Mouse (Mus musculus) urinary bladder, postnatal 10 days (tissue): ENCODE measurements around the gene Frmd8.

Experiments
- DNase-seq: peaks from one replicate; pipeline ENCODE4 v3.0.0; 2022; ENCODE audit warnings: low spot score

Gene Frmd8

DNA sequence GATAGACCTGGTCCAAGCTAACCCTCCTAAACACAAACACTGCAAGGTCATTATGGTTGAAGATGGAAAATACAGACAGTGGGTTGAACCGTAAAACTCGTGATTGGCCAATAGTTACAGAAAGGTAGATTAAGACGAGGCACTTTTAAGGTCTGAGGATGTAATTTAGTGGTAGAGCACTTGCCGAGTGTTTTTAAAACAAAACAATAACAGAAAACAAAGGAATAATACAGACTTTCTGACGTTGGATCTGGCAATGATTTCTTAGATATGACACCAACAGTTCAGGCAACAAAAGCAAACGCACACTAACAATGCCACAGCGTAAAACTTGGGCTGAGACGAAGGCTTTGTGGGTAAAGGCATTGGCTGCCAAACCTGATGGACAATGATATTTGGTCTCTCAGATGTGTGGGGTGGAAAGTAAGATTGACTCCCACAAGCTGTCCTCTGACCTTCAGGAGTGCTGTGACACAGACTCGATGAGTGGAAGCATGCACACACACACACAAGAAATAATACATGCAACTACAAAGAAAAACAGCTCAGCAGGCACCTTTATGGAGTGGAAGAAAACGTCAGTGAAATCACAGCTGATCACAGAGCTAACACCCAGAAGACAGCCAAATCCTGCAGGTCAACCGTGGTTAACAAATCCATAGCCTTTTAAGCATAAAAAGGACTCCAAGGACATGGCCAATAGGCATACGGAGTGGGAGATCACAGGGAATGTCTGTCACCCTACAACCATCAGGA is 36.8 kb downstream of the Frmd8 start:
- DNase-seq, result no peak

- no peak for DNase-seq
These were observed 37.5 kb downstream of the Frmd8 start for GRCm38 (mm10) chr19:5837606-5838005.

DNA sequence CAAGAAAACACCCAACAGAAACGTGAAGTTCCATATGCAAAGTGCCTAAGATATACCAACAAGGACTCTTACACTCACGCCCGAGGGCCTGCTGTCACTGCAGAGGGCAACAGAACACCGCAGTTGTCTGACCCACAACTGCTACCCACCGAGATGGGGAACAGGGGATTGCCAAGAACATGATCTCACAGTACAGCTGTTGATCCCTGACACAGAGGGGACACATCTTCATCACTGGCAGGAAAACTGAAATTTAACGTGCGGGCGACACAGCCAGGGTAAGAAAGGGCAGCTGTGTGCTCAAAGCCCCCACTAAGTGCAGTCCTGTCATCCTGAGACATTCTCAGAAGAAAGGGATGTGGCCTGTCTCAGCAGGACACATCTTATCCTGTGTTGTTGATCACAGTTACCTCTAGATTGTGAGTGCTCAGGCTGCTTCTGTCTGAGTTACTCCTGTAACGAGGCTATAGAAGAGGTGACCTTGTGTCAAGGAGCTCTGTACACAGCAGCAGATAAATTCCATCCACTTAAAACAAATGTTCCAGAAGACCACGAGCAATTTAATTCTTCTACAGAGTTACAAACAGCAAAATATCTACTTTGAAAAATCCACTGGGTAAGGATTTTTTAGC is 38.0 kb downstream of the Frmd8 start:
- DNase-seq, result no peak

- no peak for DNase-seq
These were observed 39.1 kb downstream of the Frmd8 start for GRCm38 (mm10) chr19:5835922-5836430.

DNA sequence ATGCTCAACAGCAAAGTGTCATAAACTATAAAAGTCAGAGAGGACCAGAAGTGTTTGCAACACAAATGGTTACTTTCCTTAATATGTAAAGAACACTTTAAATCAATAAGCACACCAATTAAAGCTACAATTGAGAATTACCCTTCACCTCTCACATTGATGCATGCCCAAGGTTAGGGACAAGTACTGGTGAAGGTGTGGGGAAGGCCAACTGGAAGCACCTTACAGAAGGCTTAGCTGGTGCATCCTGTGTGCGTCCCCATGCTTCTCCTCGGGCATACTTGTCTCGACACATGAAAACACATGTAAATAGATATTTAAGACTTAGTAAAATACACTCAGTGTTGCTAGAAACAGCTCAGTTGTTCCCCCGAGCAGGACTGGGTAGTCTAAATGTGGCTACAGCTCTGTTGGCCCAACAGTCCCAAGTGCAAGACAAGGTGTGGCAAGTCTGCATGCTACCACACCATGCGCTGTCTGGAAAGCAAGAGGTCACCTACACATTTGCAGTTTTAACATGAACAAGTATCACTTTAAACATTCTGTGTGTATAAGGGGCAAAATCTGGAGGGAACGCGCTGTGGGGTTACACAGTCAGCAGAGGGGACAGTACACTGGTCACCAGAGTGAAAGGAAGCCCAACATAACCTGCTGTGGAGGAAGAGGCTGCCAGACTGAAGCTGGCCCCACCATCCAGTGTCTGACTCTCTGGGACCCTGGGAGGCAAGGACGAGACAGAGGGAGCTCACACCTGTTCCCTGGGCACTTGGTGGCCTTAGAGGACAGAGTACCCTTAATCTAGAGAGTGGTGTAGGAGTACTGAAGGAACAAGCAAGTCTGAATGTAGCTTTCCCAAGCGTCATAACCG is 39.8 kb downstream of the Frmd8 start:
- no peak for DNase-seq

GRCm38 (mm10) chr19:5834260-5834925 is 40.7 kb downstream of the Frmd8 start:
- DNase-seq, result no peak

- DNase-seq, result no peak
These were observed 41.6 kb downstream of the Frmd8 start for GRCm38 (mm10) chr19:5833287-5834100.

DNA sequence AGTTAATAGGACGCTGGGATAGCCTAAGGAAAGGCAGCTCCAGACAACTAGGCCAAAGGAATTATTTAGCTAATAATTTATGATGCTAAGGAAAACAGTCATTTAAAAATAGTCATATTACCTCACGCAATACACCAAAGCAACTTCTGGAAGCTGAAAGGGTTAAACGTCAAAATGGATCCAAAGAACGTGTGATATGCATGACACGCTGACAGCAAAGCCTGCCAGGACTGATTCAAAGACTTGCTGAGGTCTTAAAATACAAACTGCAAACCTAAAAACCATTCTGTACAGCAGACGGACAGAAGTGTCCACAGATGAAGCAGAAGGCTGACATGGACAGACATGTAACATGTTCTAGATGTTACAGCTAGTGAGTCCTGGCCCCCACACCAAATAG is 42.7 kb downstream of the Frmd8 start:
- no peak for DNase-seq

- no peak for DNase-seq
These were observed 43.1 kb downstream of the Frmd8 start for GRCm38 (mm10) chr19:5831958-5832320.

DNA sequence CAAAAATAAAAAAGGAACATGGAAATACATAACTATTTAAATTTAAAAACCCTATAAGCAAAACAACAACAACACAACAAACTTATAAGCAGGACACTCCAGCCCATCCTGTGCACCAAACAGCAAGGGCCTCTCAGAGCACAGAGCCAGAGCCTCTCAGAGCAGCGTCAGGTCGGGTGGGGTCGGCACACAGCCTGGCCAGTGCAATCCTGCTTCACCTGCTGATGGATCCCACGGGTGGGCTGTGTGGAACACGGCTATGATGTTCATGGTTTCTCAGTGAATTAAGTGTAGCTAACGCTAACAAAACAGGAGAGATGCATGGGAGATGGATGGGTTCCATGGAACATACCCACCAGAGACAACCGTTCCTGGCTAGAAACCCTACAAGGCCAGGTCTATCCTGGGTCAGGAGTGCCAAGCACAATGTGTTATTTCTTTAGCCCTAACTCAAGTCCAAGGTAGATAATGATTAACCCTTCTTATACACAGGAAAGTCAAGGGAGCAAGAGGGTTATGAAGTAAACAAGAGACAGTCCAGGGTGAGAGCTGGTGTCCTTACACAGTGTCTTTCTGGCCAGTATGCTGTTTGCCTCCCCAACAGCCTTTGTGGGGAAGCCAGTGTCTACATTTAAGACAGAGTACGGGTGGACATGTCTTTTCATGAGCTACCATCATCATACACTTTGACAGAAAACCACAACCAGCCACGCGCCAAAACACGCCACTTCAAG is 43.7 kb downstream of the Frmd8 start:
- no peak for DNase-seq

DNA sequence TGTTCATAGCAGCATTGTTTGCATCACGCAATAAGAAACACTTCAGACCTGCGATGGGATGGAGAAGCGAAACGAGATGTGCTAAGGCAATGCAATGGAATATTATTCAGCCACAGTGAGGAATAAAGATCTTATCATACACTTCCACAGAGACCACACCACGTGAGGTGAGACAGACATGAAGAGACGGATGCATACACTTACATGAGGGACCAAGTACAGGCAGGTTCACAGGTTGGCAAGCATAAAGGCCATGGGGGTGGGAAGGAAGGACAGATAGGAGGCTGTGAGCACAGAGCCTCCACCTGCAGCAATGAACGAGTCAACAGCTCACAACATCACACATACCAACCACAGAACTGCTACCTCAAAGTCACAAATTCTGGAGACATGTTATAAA is 44.3 kb downstream of the Frmd8 start:
- no peak for DNase-seq

- DNase-seq, result no peak
These were observed 45.0 kb downstream of the Frmd8 start for GRCm38 (mm10) chr19:5829958-5830615.

DNA sequence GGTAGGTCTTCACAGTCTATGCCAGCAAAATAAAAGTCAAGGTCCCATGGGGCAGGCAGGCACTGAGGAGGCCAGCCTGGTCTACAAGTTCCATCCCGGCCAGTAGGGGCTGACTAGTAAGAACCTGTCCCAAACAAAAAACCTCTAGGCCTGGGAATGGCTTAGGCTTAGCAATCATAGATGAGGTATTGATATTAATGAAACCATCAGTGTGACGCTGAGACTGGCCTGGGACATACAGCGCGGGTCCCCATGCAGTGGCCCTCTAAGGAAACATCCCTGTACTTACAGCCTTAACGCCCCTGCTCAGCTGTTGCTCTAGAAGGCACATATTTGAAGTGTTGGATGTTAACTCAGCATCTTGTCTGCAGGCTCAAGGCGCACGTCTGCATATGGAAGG is 46.2 kb downstream of the Frmd8 start:
- no peak for DNase-seq

DNA sequence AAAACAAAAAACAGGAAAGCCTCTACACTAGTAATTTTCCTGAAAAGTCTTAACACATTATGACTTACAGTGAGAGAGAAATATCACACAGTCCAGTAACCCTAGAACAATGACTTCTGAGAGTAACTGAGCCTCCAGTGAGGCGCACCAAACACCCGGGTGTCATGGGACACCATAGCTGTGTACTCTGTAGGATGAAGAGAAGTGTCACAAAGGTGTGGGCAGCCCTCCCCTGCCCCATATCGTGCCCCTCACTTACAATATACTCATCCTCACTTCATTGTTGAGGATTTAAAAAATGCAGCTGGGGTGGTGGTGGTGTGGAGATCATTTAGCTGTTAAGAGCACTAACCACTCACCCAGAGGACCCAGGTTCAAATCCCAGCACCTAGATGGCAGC is 46.9 kb downstream of the Frmd8 start:
- DNase-seq, result no peak

DNA sequence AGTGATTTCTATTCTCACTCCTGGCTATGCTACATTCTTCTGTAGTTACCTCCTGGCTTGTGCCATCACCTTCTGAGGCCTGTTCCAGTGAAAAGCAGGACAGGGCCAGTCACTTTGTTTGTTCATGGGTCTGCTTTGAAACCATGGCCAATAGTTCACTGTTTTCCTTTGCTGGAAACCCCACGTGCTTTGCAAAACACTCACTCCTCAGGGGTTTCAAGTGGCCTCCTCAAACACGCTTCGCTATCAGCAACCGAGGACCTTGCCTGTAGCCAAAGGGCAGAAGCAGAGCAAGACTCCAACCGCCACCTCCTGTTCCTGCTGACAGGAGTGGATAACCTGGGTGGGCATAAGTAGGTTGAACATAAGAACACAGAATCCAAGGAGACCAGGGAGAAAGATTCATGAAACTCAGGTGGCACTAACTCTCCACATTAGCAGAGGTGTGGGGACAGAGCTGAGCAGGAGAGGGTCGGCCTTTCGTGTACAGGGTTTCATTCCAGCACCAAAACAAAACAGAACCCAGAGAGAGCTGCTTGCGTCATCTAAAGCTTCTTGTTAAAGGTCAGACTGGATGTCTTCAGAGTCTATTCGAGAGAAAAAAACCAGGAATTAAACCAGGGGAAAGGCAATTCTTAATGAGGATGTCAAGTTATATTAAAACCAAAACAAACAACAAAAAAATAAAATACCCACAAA is 47.5 kb downstream of the Frmd8 start:
- DNase-seq, result no peak

- no peak for DNase-seq
These were observed 48.0 kb downstream of the Frmd8 start for GRCm38 (mm10) chr19:5827044-5827443.

GRCm38 (mm10) chr19:5826731-5827002 is 48.4 kb downstream of the Frmd8 start:
- no peak for DNase-seq

- DNase-seq, result no peak
These were observed 49.0 kb downstream of the Frmd8 start for GRCm38 (mm10) chr19:5825901-5826730.
